Mouse (Mus musculus) ovary, postnatal 36 days (tissue): ENCODE measurements at regions not wholly inside any gene's neighbourhood (a gene's known extent, or its start where the extent isn't known, plus 50 kb on each side); places are given as distances from the start of the nearest gene placed in this dataset.

Experiments used
- DNase-seq: peaks from one replicate; pipeline ENCODE4 v3.0.0; 2022; ENCODE audit warnings: low spot score, mixed read lengths

DNA sequence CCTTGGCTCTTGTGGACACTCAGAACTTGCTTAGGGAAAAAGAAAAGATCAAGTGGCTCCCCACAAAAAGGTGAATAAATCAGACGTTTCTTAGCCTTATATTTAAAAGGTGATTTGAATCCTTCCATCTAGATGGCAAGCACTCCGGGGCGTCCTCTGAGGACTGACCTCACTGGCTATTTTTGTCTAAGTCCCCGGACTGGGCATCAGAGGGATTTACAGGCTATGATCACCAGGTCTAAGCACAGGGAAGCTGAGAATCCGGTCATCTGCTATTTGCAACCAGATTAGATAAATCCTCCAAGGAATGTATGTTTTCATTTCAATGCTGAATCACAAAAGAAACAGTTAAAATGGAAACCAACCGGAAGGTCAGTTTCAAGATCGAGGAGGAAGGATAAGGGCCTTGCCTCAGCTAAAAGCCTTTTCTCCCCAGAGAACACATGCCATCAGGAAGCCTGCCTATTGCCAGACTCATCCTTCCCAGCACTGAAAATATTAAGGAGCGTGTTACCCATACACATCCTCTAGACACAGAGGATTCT is 342.1 kb downstream of the Lpin1 start:
- DNase-seq = no peak

DNA sequence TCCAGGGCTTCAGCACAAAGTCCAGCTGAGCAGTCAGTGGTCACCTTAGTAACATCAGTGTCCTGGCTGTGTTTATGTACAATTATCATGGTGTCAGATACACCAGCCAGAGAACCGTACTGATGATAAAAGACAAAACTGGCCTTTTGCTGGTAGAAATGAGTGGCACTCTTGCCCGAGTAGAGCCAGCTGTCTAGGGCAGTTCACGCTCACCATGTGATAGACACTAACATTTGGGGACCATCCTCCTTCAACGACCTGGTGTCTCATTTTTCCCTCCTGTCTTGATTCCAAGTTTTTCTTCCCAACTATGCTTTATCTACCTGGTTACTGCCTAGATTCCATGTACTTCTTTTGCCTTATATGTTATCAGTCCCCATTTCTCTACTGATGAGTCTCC is 349.3 kb downstream of the Lpin1 start:
- DNase-seq = no peak

GRCm38 (mm10) chr12:16260981-16261380 is 349.8 kb downstream of the Lpin1 start:
- DNase-seq = no peak

DNA sequence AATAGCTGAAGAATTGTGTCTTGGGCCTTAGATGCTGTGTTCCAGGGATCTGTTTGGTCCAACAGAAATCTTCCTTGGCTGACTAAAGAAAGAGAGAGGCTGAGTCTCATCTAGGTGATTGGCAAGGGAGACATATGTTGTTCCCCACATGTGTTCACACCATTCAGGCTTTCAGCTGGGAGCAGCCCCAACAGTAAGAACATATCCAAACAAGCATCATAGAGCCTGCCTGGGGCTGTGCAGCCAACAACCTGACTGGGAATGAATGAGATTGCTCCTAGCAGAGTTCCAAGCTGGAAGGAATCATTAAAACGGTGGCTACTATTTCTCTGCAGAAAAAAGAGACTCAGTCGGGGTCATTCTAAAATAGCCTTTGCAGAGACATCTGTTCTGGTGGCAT is 350.3 kb downstream of the Lpin1 start:
- no peak for DNase-seq

DNA sequence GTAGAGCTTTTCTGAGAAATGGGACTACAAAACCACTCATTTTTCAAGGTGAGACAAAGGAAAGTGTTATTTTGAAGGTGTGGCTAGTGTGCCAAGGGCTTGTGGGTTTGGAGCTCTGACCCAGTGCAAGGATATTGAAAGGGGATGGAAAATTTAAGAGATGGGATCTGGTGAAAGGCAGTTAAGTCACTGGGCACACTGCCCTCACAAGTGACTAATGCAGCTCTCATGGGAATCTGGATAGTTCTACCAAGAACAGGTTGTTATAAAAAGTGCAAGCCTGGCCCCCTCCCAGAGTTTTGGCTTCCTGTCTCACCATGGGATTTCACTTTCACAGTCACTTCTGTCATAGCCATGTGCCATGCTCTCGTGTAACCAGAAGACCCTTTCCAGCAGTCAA is 360.1 kb downstream of the Lpin1 start:
- DNase-seq = no peak

GRCm38 (mm10) chr12:16250096-16250495 is 360.7 kb downstream of the Lpin1 start:
- no peak for DNase-seq

DNA sequence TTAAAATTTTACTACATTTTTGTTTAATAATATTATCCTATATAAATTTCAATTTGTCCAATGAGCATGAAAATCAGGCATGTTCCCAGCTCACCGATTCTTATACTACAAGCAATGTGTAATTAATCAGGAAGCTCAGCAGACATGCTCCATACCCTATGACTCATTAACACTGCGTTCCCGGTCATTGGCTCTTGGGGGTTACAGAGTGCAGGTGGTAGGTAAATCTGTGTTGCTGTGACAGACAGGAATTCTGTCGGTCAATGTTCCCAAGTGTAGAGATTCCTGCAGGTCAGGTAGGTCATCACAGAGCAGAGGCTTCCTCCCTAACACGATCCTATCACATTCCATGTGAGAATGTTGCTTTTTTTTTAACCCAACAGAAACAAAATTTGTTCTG is 371.0 kb downstream of the Lpin1 start:
- DNase-seq = no peak

DNA sequence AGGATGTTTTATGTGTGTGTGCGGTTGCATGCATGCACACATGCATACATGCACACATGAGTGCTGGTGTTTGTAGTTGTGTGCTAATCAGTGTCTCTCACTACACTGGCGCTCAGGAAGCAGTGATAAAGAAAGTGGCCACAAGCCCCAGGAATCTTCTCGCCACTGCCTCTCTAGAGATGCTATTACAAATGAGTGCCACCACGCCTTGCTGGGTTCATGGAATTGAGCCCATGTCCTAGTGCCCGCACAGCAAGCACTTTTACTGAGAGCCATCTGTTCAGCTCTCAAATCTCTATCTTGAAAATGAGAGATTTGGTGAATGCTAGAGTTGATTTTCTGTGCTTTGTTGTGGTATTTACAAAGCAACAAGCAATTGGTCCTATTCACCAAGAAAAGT is 373.3 kb downstream of the Lpin1 start:
- DNase-seq = no peak

GRCm38 (mm10) chr12:16233559-16233958 is 377.2 kb downstream of the Lpin1 start:
- no peak for DNase-seq

- no peak for DNase-seq
Observed at GRCm38 (mm10) chr12:16232828-16233227, 377.9 kb downstream of the Lpin1 start.

GRCm38 (mm10) chr12:16232051-16232450 is 378.7 kb downstream of the Lpin1 start:
- no peak for DNase-seq

- no peak for DNase-seq
Observed at GRCm38 (mm10) chr12:16231093-16231492, 379.7 kb downstream of the Lpin1 start.

- DNase-seq = no peak
Observed at GRCm38 (mm10) chr12:16225428-16225827, 385.3 kb downstream of the Lpin1 start.

GRCm38 (mm10) chr12:16222836-16223450 is 387.8 kb downstream of the Lpin1 start:
- DNase-seq = no peak

- no peak for DNase-seq
Observed at GRCm38 (mm10) chr12:16222205-16222604, 388.6 kb downstream of the Lpin1 start.

DNA sequence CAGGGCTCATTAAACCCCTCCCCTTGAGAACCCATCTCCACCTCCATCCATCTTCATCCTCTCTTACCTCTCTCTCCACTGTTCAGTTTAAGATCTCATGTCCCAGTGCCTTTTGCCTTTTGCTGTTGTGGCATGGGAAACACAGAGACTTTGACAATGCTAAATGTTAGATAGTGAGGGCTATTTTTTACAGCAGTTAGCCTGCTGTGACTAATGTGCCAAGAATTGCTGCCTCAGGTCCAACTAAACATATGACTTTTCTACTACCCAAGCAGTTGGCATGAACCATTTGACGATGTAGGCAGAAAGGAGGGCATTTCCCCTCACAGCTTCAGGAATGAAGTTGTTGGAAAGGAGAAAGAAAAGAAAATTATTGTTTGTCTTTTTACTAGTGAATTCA is 389.6 kb downstream of the Lpin1 start:
- no peak for DNase-seq

DNA sequence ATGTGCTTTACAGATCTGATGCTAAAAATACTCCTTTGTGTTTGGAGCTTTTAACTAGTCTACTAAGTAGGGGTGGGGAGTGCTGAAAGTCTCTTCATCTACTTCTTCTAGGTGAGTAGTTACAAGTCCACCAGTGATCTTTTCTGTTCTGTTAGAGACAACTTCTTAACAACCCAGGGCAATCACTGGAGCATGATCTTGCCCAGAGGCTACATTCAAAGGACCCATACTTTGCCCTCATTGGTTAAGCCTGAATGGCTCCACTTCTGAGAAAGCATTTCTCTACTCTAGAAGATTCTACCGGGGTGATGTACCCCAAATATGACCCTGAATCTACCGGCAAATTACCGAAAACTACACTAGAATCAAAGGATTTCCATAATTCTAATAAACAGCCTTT is 390.2 kb downstream of the Lpin1 start:
- no peak for DNase-seq

DNA sequence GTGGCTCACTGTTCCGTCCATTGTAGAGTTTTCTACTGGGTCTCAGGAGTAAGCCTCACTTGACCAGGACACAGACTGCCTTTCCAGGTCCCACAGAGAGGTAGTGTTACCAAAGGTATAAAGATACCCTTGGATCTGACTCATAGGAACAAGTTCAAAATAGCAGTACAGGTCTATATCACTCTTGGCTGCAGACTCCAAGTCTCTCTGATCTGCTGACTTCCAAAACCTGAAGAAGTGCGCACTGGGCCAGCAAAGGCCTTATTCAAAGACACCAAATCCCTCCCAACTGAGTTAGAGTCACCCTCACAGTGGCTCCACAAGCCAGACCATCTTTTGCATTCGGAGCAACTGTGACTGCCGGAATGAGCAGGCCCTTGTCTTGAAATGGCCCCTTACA is 391.9 kb downstream of the Lpin1 start:
- no peak for DNase-seq

DNA sequence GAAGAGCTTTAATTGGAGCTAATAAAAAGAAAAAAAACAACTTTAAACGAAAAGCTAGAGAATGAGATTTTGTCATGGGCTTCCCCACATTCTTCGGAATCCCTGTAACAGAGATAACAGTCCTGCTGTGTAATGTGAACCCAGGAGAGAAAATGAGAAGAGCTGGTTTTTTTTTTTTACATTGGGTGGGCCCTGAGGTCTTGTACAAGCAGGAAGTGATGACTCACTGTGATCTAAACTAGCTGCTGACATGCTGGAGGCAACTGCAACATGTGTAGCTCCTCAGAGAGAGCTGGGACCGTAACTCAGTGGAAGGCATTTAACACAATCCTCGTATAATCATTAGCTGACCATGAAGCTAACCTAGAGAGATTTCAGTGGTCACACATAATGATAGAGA is 393.8 kb upstream of the Trib2 start:
- DNase-seq = no peak

DNA sequence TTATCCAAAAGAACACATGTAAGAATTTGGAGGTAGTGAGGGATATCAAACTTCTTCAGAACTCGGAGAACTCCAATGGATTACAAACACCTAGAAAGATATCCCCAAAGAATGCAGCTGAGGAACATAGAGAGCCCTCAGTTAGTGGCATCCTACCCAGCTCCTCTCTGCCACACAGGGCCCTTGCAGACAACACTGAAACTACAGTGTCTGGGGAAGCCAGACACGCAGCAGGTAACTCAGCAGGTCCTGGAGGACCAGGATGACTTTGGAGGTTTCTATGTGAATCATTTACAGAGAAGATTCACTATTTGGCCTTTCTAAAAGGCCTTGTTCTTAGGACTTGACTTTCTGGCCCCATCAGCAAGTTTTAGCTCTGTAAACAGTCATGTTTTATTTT is 393.4 kb upstream of the Trib2 start:
- no peak for DNase-seq

DNA sequence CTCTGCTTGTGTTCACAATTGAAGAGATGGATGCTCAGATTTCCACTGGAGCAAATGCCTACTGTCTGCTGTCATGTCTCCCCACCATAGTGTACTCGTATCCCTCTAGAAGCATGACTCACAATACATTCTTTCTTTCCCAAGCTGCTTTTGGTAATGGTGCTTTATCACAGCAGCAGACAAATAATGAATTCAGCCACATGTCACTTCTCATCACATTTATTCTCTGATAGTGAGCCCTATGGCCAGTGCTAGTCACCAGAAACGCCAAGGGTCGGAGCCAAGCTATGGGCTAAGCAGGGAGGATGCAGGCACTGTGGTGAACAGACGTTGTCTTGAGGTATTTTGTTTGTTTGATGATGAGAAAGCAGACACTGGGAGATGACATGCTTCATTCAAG is 388.2 kb upstream of the Trib2 start:
- no peak for DNase-seq

DNA sequence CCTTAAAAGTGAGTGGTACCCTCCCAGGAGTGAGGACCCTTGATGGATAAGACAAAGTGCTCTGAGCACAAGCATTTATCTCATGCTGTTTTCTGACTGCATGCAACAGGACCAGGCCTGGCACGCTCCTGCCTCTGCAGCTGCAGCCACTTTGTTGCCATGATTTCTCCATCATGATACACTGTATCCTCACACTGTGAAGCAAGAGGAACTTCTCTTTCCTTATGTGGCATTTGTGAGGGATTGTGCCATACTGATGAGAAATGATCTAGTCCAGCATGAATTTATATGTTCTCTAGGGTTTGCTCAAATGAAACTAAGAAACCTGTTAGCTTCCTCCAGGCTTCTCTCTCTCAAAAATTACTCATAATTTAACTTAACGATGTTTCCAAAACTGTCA is 380.2 kb upstream of the Trib2 start:
- no peak for DNase-seq

- DNase-seq = no peak
Observed at GRCm38 (mm10) chr12:16191803-16192389, 375.2 kb upstream of the Trib2 start.

- DNase-seq = no peak
Observed at GRCm38 (mm10) chr12:16190706-16191105, 374.0 kb upstream of the Trib2 start.
